Mouse (Mus musculus) MEL (cell line): ENCODE results near the gene Trim6. TPM values are rescaled to one million over a fixed set of nuclear protein-coding genes. Genes with fewer than 3 reads are reported as not detected.

Experiments
- DNase-seq: peaks from one replicate; pipeline ENCODE4 v3.0.0; 2011; ENCODE audit warnings: low read depth, low spot score
- H3K27ac ChIP-seq: 2 replicates; pipeline ENCODE4 v1.5.1; 2012; ENCODE audit warnings: low read depth, mild to moderate bottlenecking, control low read depth, low read length, moderate library complexity; ENCODE audit not compliant: control insufficient read depth
- H3K27me3 ChIP-seq, 2 experiments: fragments of 150-350 bp in 1 of 2; sonication (generic) in 1 of 2; 2 replicates each; pipeline ENCODE4 v1.6.1; 2012; ENCODE audit warnings: low read length in 2 of 2, mild to moderate bottlenecking in 2 of 2, improper control_type of control experiment in 1 of 2, moderate library complexity in 1 of 2; ENCODE audit not compliant: insufficient read depth in 2 of 2, control insufficient read depth in 1 of 2
- H3K36me3 ChIP-seq, 2 experiments: 2 replicates each; pipeline ENCODE4 v1.6.1; 2012 to 2014; ENCODE audit warnings: low read length in 2 of 2, improper control_type of control experiment in 1 of 2, inconsistent platforms in 1 of 2, mild to moderate bottlenecking in 1 of 2; ENCODE audit not compliant: insufficient read depth in 2 of 2, control insufficient read depth in 1 of 2
- H3K4me1 ChIP-seq, 2 experiments: fragments of 150-350 bp in 1 of 2; sonication (generic) in 1 of 2; 2 replicates each; pipeline ENCODE4 v1.6.1; 2012; ENCODE audit warnings: low read length in 2 of 2, improper control_type of control experiment in 1 of 2, mild to moderate bottlenecking in 1 of 2; ENCODE audit not compliant: insufficient read depth in 2 of 2, control insufficient read depth in 1 of 2
- H3K4me3 ChIP-seq, 2 experiments: fragments of 150-350 bp in 1 of 2; sonication (generic) in 1 of 2; 2 replicates each; pipeline ENCODE4 v1.5.1; 2012; ENCODE audit warnings: low read depth in 2 of 2, low read length in 2 of 2, mild to moderate bottlenecking in 2 of 2, moderate library complexity in 2 of 2, control low read depth in 1 of 2, improper control_type of control experiment in 1 of 2; ENCODE audit not compliant: control insufficient read depth in 1 of 2, insufficient read depth in 1 of 2
- H3K79me2 ChIP-seq: 2 replicates; pipeline ENCODE4 v1.6.1; 2012; ENCODE audit warnings: mild to moderate bottlenecking, low read length, moderate library complexity; ENCODE audit not compliant: control insufficient read depth, poor library complexity, insufficient read depth
- H3K9ac ChIP-seq: 2 replicates; pipeline ENCODE4 v1.6.1; 2012; ENCODE audit warnings: low read depth, mild to moderate bottlenecking, control low read depth, low read length, moderate library complexity; ENCODE audit not compliant: control insufficient read depth, poor library complexity, severe bottlenecking
- H3K9me3 ChIP-seq: fragments of 150-350 bp; sonication (generic); replicated peaks from 2 replicates; pipeline ENCODE4 v1.6.1; 2012; ENCODE audit warnings: mild to moderate bottlenecking, low read length, improper control_type of control experiment, moderate library complexity; ENCODE audit not compliant: insufficient read depth
- CHD2 ChIP-seq: IDR thresholded peaks from 2 replicates; pipeline ENCODE4 v1.6.1; 2011; ENCODE audit warnings: low read length, improper control_type of control experiment
- CTCF ChIP-seq, 3 experiments: IDR thresholded peaks in 2 of 3; conservative IDR thresholded peaks in 1 of 3; 2 replicates each; pipeline ENCODE4 v1.5.1; 2011 to 2012; ENCODE audit warnings: low read length in 3 of 3, low read depth in 2 of 3, mild to moderate bottlenecking in 2 of 3, improper control_type of control experiment in 1 of 3, inconsistent platforms in 1 of 3, mixed read lengths in 1 of 3, moderate library complexity in 1 of 3; ENCODE audit not compliant: control insufficient read depth in 1 of 3, insufficient read depth in 1 of 3, poor library complexity in 1 of 3, severe bottlenecking in 1 of 3
- E2F4 ChIP-seq: IDR thresholded peaks from 2 replicates; pipeline ENCODE4 v1.6.1; 2011; ENCODE audit warnings: low read depth, low read length, improper control_type of control experiment, borderline replicate concordance
- ELF1 ChIP-seq: IDR thresholded peaks from 2 replicates; pipeline ENCODE4 v1.6.1; 2014; ENCODE audit warnings: low read depth, mild to moderate bottlenecking, inconsistent platforms, low read length, improper control_type of control experiment, moderate library complexity
- GABPA ChIP-seq: IDR thresholded peaks from 2 replicates; pipeline ENCODE4 v1.6.1; 2012; ENCODE audit warnings: low read depth, mild to moderate bottlenecking, inconsistent platforms, low read length, improper control_type of control experiment, moderate library complexity
- GATA1 ChIP-seq: IDR thresholded peaks from 2 replicates; pipeline ENCODE4 v1.6.1; 2011; ENCODE audit warnings: low read depth, low read length, improper control_type of control experiment
- HCFC1 ChIP-seq: IDR thresholded peaks from 2 replicates; pipeline ENCODE4 v1.6.1; 2012; ENCODE audit warnings: low read depth, mild to moderate bottlenecking, inconsistent platforms, low read length, improper control_type of control experiment, moderate library complexity
- JUND ChIP-seq: IDR thresholded peaks from 2 replicates; pipeline ENCODE4 v1.6.1; 2011; ENCODE audit warnings: low read depth, mild to moderate bottlenecking, improper control_type of control experiment, low read length
- MAFK ChIP-seq: IDR thresholded peaks from 2 replicates; pipeline ENCODE4 v1.6.1; 2011; ENCODE audit warnings: low read depth, mild to moderate bottlenecking, low read length, improper control_type of control experiment, borderline replicate concordance
- MEF2A ChIP-seq: IDR thresholded peaks from 2 replicates; pipeline ENCODE4 v1.6.1; 2014; ENCODE audit warnings: low read depth, mild to moderate bottlenecking, inconsistent platforms, low read length, improper control_type of control experiment; ENCODE audit not compliant: poor library complexity, insufficient replicate concordance, severe bottlenecking; ENCODE audit errors: extremely low read depth
- MYB ChIP-seq: IDR thresholded peaks from 2 replicates; pipeline ENCODE4 v1.6.1; 2011; ENCODE audit warnings: mild to moderate bottlenecking, low read depth, low read length, improper control_type of control experiment
- MYC ChIP-seq: IDR thresholded peaks from 2 replicates; pipeline ENCODE4 v1.6.1; 2011; ENCODE audit warnings: low read depth, mild to moderate bottlenecking, low read length, improper control_type of control experiment, moderate library complexity
- NELFE ChIP-seq: IDR thresholded peaks from 2 replicates; pipeline ENCODE4 v1.6.1; 2011; ENCODE audit warnings: low read depth, low read length, improper control_type of control experiment
- NRF1 ChIP-seq: IDR thresholded peaks from 2 replicates; pipeline ENCODE4 v1.6.1; 2014; ENCODE audit warnings: low read depth, mild to moderate bottlenecking, inconsistent platforms, low read length, improper control_type of control experiment, moderate library complexity; ENCODE audit not compliant: poor library complexity, insufficient read depth, severe bottlenecking
- POLR2AphosphoS2 ChIP-seq: IDR thresholded peaks from 2 replicates; pipeline ENCODE4 v1.6.1; 2011; ENCODE audit warnings: low read length, improper control_type of control experiment
- POLR2AphosphoS5 ChIP-seq: IDR thresholded peaks from 2 replicates; pipeline ENCODE4 v1.6.1; 2012; ENCODE audit warnings: low read depth, borderline replicate concordance, mild to moderate bottlenecking, inconsistent platforms, low read length, moderate library complexity, mixed read lengths
- RAD21 ChIP-seq: IDR thresholded peaks from 2 replicates; pipeline ENCODE4 v1.6.1; 2011; ENCODE audit warnings: mild to moderate bottlenecking, low read depth, low read length, improper control_type of control experiment
- SMC3 ChIP-seq: IDR thresholded peaks from 2 replicates; pipeline ENCODE4 v1.6.1; 2011; ENCODE audit warnings: low read depth, low read length, improper control_type of control experiment
- TAL1 ChIP-seq: IDR thresholded peaks from 2 replicates; pipeline ENCODE4 v1.6.1; 2012; ENCODE audit warnings: mild to moderate bottlenecking, inconsistent platforms, low read length, moderate library complexity, mixed read lengths
- TCF12 ChIP-seq: IDR thresholded peaks from 2 replicates; pipeline ENCODE4 v1.6.1; 2014; ENCODE audit warnings: low read depth, mild to moderate bottlenecking, inconsistent platforms, low read length, improper control_type of control experiment, moderate library complexity
- UBTF ChIP-seq: IDR thresholded peaks from 2 replicates; pipeline ENCODE4 v1.6.1; 2012; ENCODE audit warnings: low read depth, mild to moderate bottlenecking, inconsistent platforms, low read length, improper control_type of control experiment, moderate library complexity, borderline replicate concordance; ENCODE audit not compliant: insufficient read depth
- ZC3H11A ChIP-seq: IDR thresholded peaks from 2 replicates; pipeline ENCODE4 v1.6.1; 2012; ENCODE audit warnings: low read depth, mild to moderate bottlenecking, inconsistent platforms, low read length, improper control_type of control experiment
- ZKSCAN1 ChIP-seq: IDR thresholded peaks from 2 replicates; pipeline ENCODE4 v1.6.1; 2012; ENCODE audit warnings: low read depth, mild to moderate bottlenecking, inconsistent platforms, low read length, improper control_type of control experiment, moderate library complexity
- ZMIZ1 ChIP-seq: IDR thresholded peaks from 2 replicates; pipeline ENCODE4 v1.6.1; 2012; ENCODE audit warnings: low read depth, mild to moderate bottlenecking, inconsistent platforms, low read length, improper control_type of control experiment, moderate library complexity
- ZNF384 ChIP-seq: IDR thresholded peaks from 2 replicates; pipeline ENCODE4 v1.6.1; 2012; ENCODE audit warnings: low read depth, mild to moderate bottlenecking, inconsistent platforms, low read length, improper control_type of control experiment
- polyA plus RNA-seq, 2 experiments: library from polyadenylated mRNA; stranded (reverse) in 1 of 2; unstranded in 1 of 2; fragments of >175 nt in 1 of 2; fragments of >200 nt in 1 of 2; gene quantifications; 2 replicates each; pipeline versions ENCODE4 v1.2.1 to v1.2.4; 2012; ENCODE audit warnings: low replicate concordance in 2 of 2, low read depth in 1 of 2; ENCODE audit not compliant: insufficient read length in 2 of 2, insufficient read depth in 1 of 2, missing spikeins in 1 of 2
- total RNA-seq: library from RNA; depleted of rRNA; stranded (reverse); fragments of 300-350 nt; gene quantifications from 2 replicates; pipeline ENCODE4 v1.2.3, GENCODE M21; 2012

Trim6 gene
- total and polyA plus RNA-seq, 3 experiments: 4.1 TPM; not detected in 2

DNA sequence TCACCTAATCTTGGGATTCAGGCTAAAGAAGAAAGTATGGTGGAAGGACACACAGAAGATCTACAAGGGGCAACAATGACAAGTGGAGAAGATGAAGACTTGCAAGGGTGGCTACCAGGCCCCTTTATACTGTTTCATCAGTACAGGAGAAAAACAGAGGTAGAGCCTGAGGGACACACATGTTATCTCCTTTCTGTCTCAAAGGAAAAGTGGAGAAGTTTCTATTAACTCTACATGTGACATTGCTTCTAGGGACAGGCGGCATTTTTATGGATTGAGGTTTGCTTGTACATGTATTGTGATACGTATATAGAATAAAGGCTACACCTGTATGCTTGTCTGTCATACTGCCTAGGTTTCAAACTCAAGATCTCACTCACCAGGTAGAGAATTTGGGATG lies 35.3 kb upstream of the Trim6 start, which contains the start of gene Olfr648:
Olfr648 (minus strand) TSS at position 101 of the 400 bp plus-strand sequence.
- Histone ChIP-seq H3K9ac (no peak within 1 kb of the TSS), H3K4me3 (no peak within 1 kb of the TSS), H3K4me1 (no peaks in the 10 kb centered on the region), H3K79me2 (no peaks in the 10 kb centered on the region), H3K27me3 (no peaks in the 10 kb centered on the region), H3K36me3 (no peaks in the 10 kb centered on the region), H3K9me3 (no peaks in the 10 kb centered on the region), H3K27ac (no peak within 1 kb of the TSS)
- TF ChIP-seq POLR2AphosphoS2: no peak
- TF ChIP-seq CTCF (IDR thresholded peaks at IDR 0.05 in 2 of 3, conservative IDR thresholded peaks at IDR 0.05 in 1 of 3; ENCODE audit: control insufficient read depth in 1 of 3, insufficient read depth in 1 of 3, low read depth in 2 of 3, low read length in 3 of 3, poor library complexity in 1 of 3, severe bottlenecking in 1 of 3): no peak
- TF ChIP-seq POLR2AphosphoS5: no peak
- TF ChIP-seq JUND: no peak
- no peak for TF ChIP-seq ZMIZ1
- TF ChIP-seq ZC3H11A: no peak
- DNase-seq: no peak

DNA sequence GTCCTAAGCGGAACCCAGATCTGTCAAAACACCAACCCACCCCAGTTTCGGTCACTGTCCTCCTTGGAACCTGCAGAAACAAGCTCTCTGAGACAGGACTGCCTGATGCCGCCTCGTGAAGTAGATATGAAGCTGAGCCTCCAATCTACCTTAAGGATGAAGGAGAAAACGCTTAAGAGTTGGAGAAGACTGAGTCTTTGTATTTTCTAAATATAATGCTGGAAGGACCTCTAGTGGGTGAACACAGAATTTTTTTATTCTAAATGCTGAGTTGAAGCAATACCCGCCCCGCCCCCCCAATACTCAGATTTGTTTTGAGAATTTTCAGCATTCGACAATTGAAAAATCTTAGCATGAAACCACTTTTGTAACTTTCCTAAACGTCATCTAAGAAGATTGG lies 27.3 kb upstream of the Trim6 start:
- no peaks in the 10 kb centered on the region for H3K4me1 ChIP-seq
- no peak overlapping the region for H3K27ac ChIP-seq
- no peaks in the 10 kb centered on the region for H3K79me2 ChIP-seq
- no peaks in the 10 kb centered on the region for H3K9me3 ChIP-seq
- no peaks in the 10 kb centered on the region for H3K36me3 ChIP-seq
- peak; percentile 11 for DNase-seq
- no peak overlapping the region for H3K4me3 ChIP-seq
- H3K27me3 ChIP-seq: peaks cover 2 to 6% of the 10 kb centered on the region in 2 experiments; a peak in 3 of 4 replicates
- TF ChIP-seq HCFC1 (no peak), NELFE (no peak), SMC3 (peak; percentile 22; the same call in 1 of the 2 replicates), MEF2A (no peak), ELF1 (no peak), UBTF (no peak), E2F4 (no peak), CTCF (IDR thresholded peaks at IDR 0.05 in 2 of 3, conservative IDR thresholded peaks at IDR 0.05 in 1 of 3; ENCODE audit: control insufficient read depth in 1 of 3, insufficient read depth in 1 of 3, low read depth in 2 of 3, low read length in 3 of 3, poor library complexity in 1 of 3, severe bottlenecking in 1 of 3) (peak in 1 of 3 experiments; percentile 36; a peak in 2 of 6 replicates), MYC (no peak), TCF12 (no peak), RAD21 (peak; percentile 52), CHD2 (no peak), JUND (no peak), GATA1 (no peak), NRF1 (no peak), MYB (no peak), GABPA (no peak), ZKSCAN1 (no peak), MAFK (no peak), TAL1 (no peak), ZMIZ1 (no peak), ZNF384 (no peak)
- no peak overlapping the region for H3K9ac ChIP-seq
